Mouse (Mus musculus) gastrocnemius, postnatal 14 days (tissue): ENCODE results near the gene Ptprz1. TPM values are rescaled to one million over a fixed set of nuclear protein-coding genes. Genes with fewer than 3 reads are reported as not detected.
"Not testable (repeated sequence)": the region's sequence is repeated elsewhere in the genome, so short reads cannot be mapped to it uniquely, and the experiment has no call there.

Source experiments
- DNase-seq: peaks from one replicate; pipeline ENCODE4 v3.0.0; 2021; ENCODE audit warnings: mixed read lengths
- intact Hi-C: fragments of 180-260 bp; cut with DNase I; formaldehyde crosslinking; loops from one replicate; pipeline ENCODE4 v1.15.1; 2025; ENCODE audit warnings: low total_unique reads
- total RNA-seq, 2 experiments: library from RNA; stranded (reverse); gene quantifications; 2 replicates each; pipeline ENCODE4 v1.2.3; 2021

The Ptprz1 gene
- total RNA-seq, 2 experiments from 2014 or later: 1.3 to 1.6 TPM

- no peak for DNase-seq
- intact Hi-C loops: no loop called here
Observed at GRCm38 (mm10) chr6:22983769-22984519, 108.6 kb downstream of the Ptprz1 start.

DNA sequence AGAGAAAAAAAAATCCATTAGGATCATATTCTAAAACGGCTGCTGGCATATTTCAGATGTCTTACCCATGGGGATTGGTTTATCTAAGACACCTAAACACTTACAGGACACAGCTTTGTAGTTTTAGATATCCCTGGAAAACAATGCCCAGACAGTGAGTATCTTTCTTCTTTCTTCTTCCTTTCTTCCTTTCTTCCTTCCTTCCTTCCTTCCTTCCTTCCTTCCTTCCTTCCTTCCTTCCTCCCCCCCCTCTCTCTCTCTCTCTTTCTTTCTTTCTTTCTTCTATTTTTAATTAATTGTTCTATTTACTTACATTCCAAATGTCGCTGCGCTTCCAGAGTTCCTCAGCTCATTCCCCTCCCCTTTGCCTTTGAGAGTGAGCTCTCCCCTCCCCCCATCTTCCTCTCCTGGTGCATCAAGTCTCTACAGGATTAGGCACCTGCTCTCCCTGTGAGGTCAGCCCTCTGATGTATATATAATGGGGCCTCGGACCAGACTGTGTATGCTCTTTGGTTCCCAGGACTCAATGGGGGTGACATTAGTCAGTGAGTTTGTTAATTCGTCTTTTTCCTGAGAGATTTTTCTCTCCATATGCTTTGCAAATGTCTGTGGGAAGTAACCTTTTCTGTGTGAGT lies 109.3 kb downstream of the Ptprz1 start:
- DNase-seq: no peak
- intact Hi-C loops: no loop called here

GRCm38 (mm10) chr6:23003152-23003551 lies 127.8 kb downstream of the Ptprz1 start:
- no peak for DNase-seq
- intact Hi-C loops: no loop called here

DNA sequence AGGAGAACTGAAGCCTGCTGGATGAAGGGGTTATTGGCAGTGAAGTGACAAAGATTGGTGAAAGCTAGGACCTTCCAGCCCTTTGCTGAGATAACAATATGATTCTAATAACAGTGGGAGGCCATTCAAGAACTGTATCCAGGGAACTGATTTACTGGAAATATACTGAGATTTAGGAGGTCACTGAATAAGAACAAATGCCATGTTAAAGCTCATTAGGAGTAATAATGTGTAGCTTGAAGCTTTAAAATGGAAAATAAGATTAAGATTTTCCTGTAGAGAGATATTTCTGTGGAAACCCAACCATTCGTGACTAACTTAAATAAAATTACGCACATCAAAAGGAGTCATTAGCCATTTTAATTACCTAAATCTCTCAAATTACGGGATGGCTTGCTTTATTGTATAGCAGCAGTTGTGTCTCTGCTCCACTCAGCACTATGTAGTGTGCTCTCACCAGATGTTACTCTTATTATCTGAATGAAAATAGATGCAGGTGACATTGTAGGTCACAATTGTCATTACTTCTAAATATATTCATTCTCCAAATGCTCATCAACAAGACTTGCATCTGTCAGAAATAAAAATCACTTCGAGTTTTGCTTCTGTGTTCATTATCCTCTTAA lies 139.8 kb downstream of the Ptprz1 start:
- no peak for DNase-seq
- intact Hi-C loops: no loop called here

- no peak for DNase-seq
- intact Hi-C loops: no loop called here
Observed at GRCm38 (mm10) chr6:23028251-23028650, 152.9 kb downstream of the Ptprz1 start.

- intact Hi-C loops: no loop called here
- DNase-seq: no peak
Observed at GRCm38 (mm10) chr6:23048836-23049235, 173.5 kb downstream of the Ptprz1 start.

- no peak for DNase-seq
- intact Hi-C loops: no loop called here
Observed at GRCm38 (mm10) chr6:23055734-23056133, 180.4 kb downstream of the Ptprz1 start.

DNA sequence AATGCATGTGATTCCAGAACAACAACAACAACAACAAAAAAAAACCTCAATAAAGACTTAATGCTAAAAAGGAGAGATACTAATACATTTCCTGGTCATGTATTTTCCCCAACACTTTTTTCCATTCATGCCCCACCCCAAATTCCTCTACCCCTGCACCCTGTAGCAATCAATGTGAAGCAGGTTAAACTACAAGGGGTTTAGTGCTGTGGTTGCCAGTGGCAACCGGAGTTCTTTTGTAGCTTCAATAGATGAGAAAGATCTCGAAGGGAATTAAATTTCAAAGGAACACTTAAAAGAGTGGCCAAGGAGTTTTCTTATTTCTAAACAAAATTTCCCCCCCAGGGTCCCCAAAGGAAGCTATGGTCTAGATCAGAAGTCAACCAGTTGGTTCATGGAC lies 200.8 kb downstream of the Ptprz1 start:
- intact Hi-C loops: no loop called here

GRCm38 (mm10) chr6:23078273-23078672 lies 203.0 kb downstream of the Ptprz1 start:
- no peak for DNase-seq
- intact Hi-C loops: no loop called here

More for the DNA sequence above, 200.8 kb downstream of the Ptprz1 start:
- no peak for DNase-seq

GRCm38 (mm10) chr6:23079991-23080680 lies 204.8 kb downstream of the Ptprz1 start:
- no peak for DNase-seq
- intact Hi-C loops: no loop called here

DNA sequence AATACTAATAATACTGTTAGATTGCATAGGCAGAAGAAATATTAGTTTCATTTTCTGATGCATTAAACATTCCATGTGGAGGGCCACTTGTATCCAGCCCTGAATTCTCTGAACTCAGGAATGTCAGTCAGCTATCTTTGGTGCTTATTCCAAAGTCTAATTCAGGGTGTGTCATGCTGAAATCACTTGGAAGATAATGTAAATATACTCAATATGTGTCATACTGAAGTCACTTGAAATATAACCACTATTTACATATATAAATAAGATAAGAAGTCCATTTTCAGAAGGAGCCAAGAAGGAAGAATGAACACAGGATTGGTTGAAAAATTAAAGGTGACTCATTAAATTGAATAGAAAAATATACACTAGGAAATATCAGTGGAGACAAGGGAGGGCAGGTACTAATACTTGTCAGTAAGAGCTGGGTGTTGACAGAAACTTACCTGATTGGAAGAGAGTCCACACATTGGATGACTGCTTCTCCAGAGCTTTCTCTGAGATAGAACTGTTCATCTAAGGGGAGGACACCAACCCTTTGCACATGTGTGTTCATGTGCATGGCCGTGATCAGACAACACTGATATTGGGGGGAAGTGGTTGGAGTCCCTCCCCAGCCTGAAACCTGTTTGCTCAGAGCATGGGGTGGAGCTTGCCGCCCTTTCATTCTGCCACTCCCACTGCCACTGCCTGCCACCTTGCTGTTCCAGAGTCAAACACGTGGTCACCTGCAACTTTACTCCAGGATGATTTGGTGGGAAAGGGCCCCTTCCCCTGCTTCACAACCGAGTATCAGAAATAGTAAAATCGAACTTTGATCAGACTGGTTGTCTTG lies 209.5 kb downstream of the Ptprz1 start:
- intact Hi-C loops: no loop called here
- DNase-seq: no peak

- DNase-seq, intact Hi-C loops: not testable (repeated sequence)
Observed at GRCm38 (mm10) chr6:23089292-23089691, 214.0 kb downstream of the Ptprz1 start.

- intact Hi-C loops, DNase-seq: not testable (repeated sequence)
Observed at GRCm38 (mm10) chr6:23090346-23091055, 215.2 kb downstream of the Ptprz1 start.
